Mouse (Mus musculus) left cerebral cortex, adult 2 months (tissue): ENCODE data around the gene Pitpnm3. TPM values are rescaled to one million over a fixed set of nuclear protein-coding genes. Genes with fewer than 3 reads are reported as not detected.

Source experiments
- DNase-seq, 2 experiments: peaks; one replicate each; pipeline ENCODE4 v3.0.0; 2021 to 2022; ENCODE audit warnings: low spot score in 2 of 2, mixed read lengths in 1 of 2; ENCODE audit errors: extremely low spot score in 1 of 2
- H3K27ac ChIP-seq: fragments of 200-600 bp; 2 replicates; pipeline ENCODE4 v1.8.1; 2022
- H3K4me3 ChIP-seq: fragments of 200-600 bp; 2 replicates; pipeline ENCODE4 v1.8.1; 2022
- CTCF ChIP-seq: fragments of 200-600 bp; IDR thresholded peaks from 2 replicates; pipeline ENCODE4 v1.8.1; 2022; ENCODE audit warnings: antibody characterized with exemption, mild to moderate bottlenecking, moderate library complexity
- intact Hi-C: fragments of 180-260 bp; cut with DNase I; formaldehyde crosslinking; loops from one replicate; pipeline ENCODE4 v1.15.1; 2025
- total RNA-seq, 2 experiments: library from RNA; stranded (reverse); gene quantifications; 2 replicates each; pipeline ENCODE4 v1.2.3; 2021

Pitpnm3 gene
- total RNA-seq, 2 experiments from 2014 or later: 88.9 to 92.4 TPM

- TF ChIP-seq CTCF: no peak
- intact Hi-C loops: no loop called here
- DNase-seq: no peak
- H3K4me3 ChIP-seq: peak overlapping the region; percentile 55; the same call in 1 of the 2 replicates
- H3K27ac ChIP-seq: no peak overlapping the region
Measured at GRCm38 (mm10) chr11:72042631-72043030, 92.9 kb downstream of the Pitpnm3 start.

GRCm38 (mm10) chr11:72041768-72042607, 93.6 kb downstream of the Pitpnm3 start, which contains the start of gene Pimreg:
Pimreg (plus strand) TSS chr11:72042032.
- Histone ChIP-seq H3K4me3 (peak within 1 kb of the TSS; percentile 55), H3K27ac (no peak within 1 kb of the TSS)
- intact Hi-C loops: no loop called here
- peak; percentile 80 to 81 for DNase-seq
- TF ChIP-seq CTCF: peak; percentile 43

GRCm38 (mm10) chr11:72041290-72041767, 94.2 kb downstream of the Pitpnm3 start:
- Histone ChIP-seq H3K4me3 (peak overlapping the region; percentile 55), H3K27ac (no peak overlapping the region)
- DNase-seq: no peak
- intact Hi-C loops: no loop called here
- TF ChIP-seq CTCF: no peak

GRCm38 (mm10) chr11:72039599-72040386, 95.8 kb downstream of the Pitpnm3 start:
- no peak overlapping the region for H3K4me3 ChIP-seq
- DNase-seq: no peak
- no peak overlapping the region; the same call in 1 of the 2 replicates for H3K27ac ChIP-seq
- intact Hi-C loops: no loop called here
- TF ChIP-seq CTCF: no peak

GRCm38 (mm10) chr11:72037996-72038395, 97.6 kb downstream of the Pitpnm3 start:
- peak; percentile 75 to 79 for DNase-seq
- intact Hi-C loops: loop anchor here (1.0 kb wide), 1 partner anchor 692 kb away; no protein-coding TSS in a partner anchor
- Histone ChIP-seq H3K4me3 (no peak overlapping the region), H3K27ac (no peak overlapping the region)
- TF ChIP-seq CTCF: peak; percentile 83

GRCm38 (mm10) chr11:72037409-72037808, 98.2 kb downstream of the Pitpnm3 start, which contains the start of gene Aipl1:
Aipl1 (minus strand) TSS chr11:72037509.
- Histone ChIP-seq H3K4me3 (no peak within 1 kb of the TSS), H3K27ac (no peak within 1 kb of the TSS)
- DNase-seq: no peak
- no peak for TF ChIP-seq CTCF
- intact Hi-C loops: no loop called here

- intact Hi-C loops: no loop called here
- no peak overlapping the region for H3K27ac ChIP-seq
- no peak overlapping the region for H3K4me3 ChIP-seq
- no peak for DNase-seq
- TF ChIP-seq CTCF: no peak
Measured at GRCm38 (mm10) chr11:72032589-72032988, 103.0 kb downstream of the Pitpnm3 start.

GRCm38 (mm10) chr11:72032091-72032490, 103.5 kb downstream of the Pitpnm3 start:
- no peak for TF ChIP-seq CTCF
- Histone ChIP-seq H3K4me3 (no peak overlapping the region), H3K27ac (no peak overlapping the region)
- intact Hi-C loops: no loop called here
- DNase-seq: no peak

- no peak overlapping the region for H3K27ac ChIP-seq
- H3K4me3 ChIP-seq: no peak overlapping the region
- TF ChIP-seq CTCF: no peak
- no peak for DNase-seq
- intact Hi-C loops: no loop called here
Measured at GRCm38 (mm10) chr11:72031353-72031752, 104.2 kb downstream of the Pitpnm3 start.

GRCm38 (mm10) chr11:72029143-72029542, 106.4 kb downstream of the Pitpnm3 start:
- DNase-seq: peak in 1 of 2 experiments; percentile 61
- TF ChIP-seq CTCF: peak; percentile 73
- intact Hi-C loops: loop anchor here (2.0 to 10.0 kb wide), 3 partner anchors 174 to 690 kb away; no protein-coding TSS in a partner anchor
- Histone ChIP-seq H3K4me3 (no peak overlapping the region), H3K27ac (no peak overlapping the region)

- DNase-seq: no peak
- TF ChIP-seq CTCF: no peak
- Histone ChIP-seq H3K4me3 (no peak overlapping the region), H3K27ac (no peak overlapping the region)
- intact Hi-C loops: loop anchor here (2.0 to 10.0 kb wide), 3 partner anchors 173 to 689 kb away; no protein-coding TSS in a partner anchor
Measured at GRCm38 (mm10) chr11:72027836-72028235, 107.7 kb downstream of the Pitpnm3 start.
